Mouse (Mus musculus) cerebellum, adult 2 months (tissue): ENCODE measurements around the gene Zyx. TPM values are rescaled to one million over a fixed set of nuclear protein-coding genes. Genes with fewer than 3 reads are reported as not detected.

Experiments
- DNase-seq, 2 experiments: peaks; one replicate each; pipeline ENCODE4 v3.0.0; 2021
- H3K27ac ChIP-seq: fragments of 200-500 bp; 2 replicates; pipeline ENCODE4 v1.5.1; 2012; ENCODE audit warnings: low read length, control low read depth, inconsistent platforms; ENCODE audit not compliant: insufficient read depth
- H3K27me3 ChIP-seq: fragments of 200-500 bp; 2 replicates; pipeline ENCODE4 v1.6.1; 2012; ENCODE audit warnings: inconsistent platforms, mild to moderate bottlenecking, low read length, moderate library complexity; ENCODE audit not compliant: control insufficient read depth, insufficient read depth
- H3K4me1 ChIP-seq: fragments of 200-500 bp; 2 replicates; pipeline ENCODE4 v1.6.1; 2011; ENCODE audit warnings: low read length; ENCODE audit not compliant: control insufficient read depth, insufficient read depth
- H3K4me3 ChIP-seq: fragments of 200-500 bp; replicated peaks from 2 replicates; pipeline ENCODE3; 2011; ENCODE audit warnings: mild to moderate bottlenecking, low read depth, low read length, control low read depth; ENCODE audit not compliant: insufficient read depth
- CTCF ChIP-seq: fragments of 200-500 bp; IDR thresholded peaks from 2 replicates; pipeline ENCODE4 v1.5.1; 2011; ENCODE audit warnings: low read depth, mild to moderate bottlenecking, control low read depth, low read length, moderate library complexity, borderline replicate concordance; ENCODE audit not compliant: insufficient read depth
- POLR2A ChIP-seq: fragments of 200-500 bp; IDR thresholded peaks from 2 replicates; pipeline ENCODE4 v1.6.1; 2011; ENCODE audit warnings: low read length, control low read depth, borderline replicate concordance; ENCODE audit not compliant: insufficient read depth
- WGBS: fragments of 180-500 bp; shearing (Covaris S2); methylation state at CpG from one replicate; pipeline ENCODE4 v1.1.7; 2018; 5-methylcytosine and 5-hydroxymethylcytosine counted together
- polyA plus RNA-seq: library from polyadenylated mRNA; depleted of rRNA; stranded (reverse); fragments of >200 nt; gene quantifications from 2 replicates; pipeline ENCODE4 v1.2.3, GENCODE M21; 2012

The Zyx gene
- polyA plus RNA-seq, 1 experiment, result 123 TPM

DNA sequence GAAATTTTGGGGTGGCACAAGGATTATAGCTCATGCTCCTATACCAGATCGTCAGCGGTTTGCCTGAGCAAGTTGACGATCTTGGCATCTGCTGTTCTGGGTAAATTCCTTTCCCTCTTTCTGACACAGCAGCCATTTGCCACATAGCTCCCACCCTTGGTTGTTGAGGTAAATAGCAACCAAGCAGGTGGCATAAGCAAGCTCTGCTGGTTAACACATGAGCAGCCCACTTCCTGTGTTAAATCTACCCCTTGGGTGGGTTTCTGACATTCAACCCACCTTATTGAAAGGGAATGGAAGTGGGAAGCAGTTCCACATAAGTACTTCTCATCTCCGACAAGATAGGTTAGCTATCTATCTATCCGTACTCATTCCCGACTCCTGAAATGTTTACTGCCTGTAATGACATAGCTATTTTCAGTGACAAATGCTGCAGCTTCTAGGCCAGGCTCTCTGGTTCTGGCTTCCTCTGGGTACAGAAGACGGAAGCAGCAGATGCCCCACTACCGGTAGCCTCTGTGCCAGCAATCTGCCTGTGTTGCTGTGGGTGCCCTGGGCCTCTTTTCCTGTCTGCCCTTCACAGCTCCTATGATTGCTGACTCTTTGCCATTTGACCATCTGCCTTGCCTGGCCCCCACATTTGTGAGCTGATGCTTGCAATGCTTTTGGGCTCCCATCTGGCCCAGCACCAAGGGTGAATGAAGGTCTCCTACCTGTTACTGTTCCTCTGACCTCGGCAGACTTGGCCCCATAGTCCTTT, 5.9 kb upstream of the Zyx start:
- peak; percentile 89 to 96 for DNase-seq
- no peaks in the 10 kb centered on the region for H3K27me3 ChIP-seq
- WGBS, result 12% methylated on average over 9 of the region's 9 CpGs
- peaks cover 32% of the 10 kb centered on the region for H3K4me1 ChIP-seq
- no peak overlapping the region for H3K4me3 ChIP-seq
- H3K27ac ChIP-seq, result peak overlapping the region; percentile 84
- peak; percentile 40; the same call in 1 of the 2 replicates for TF ChIP-seq POLR2A
- TF ChIP-seq CTCF, result no peak

DNA sequence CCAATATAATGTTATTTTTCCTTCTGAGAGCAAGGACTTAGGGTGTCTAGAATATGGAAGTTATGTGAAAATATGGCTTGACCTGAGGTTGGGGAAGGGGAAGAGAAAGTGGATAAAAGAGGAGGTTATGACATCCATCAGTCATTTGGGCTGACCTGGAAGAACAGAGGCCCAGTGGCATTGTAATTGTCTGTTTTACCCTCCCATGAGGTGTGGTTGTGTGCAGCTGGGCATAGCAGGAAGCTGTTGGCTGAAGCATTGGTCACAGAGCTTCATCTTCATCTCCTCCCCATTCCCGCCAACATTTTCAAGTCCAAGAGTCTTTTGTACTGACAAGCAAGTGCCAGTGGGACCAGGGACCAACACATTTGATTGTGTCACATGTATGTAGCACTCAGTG, 5.2 kb upstream of the Zyx start:
- 73% methylated on average over 1 of the region's 1 CpGs for WGBS
- Histone ChIP-seq H3K4me1 (peaks cover 32% of the 10 kb centered on the region), H3K27me3 (no peaks in the 10 kb centered on the region), H3K4me3 (no peak overlapping the region), H3K27ac (peak overlapping the region; percentile 84)
- TF ChIP-seq CTCF (no peak), POLR2A (no peak)
- peak; percentile 21 to 42 for DNase-seq

DNA sequence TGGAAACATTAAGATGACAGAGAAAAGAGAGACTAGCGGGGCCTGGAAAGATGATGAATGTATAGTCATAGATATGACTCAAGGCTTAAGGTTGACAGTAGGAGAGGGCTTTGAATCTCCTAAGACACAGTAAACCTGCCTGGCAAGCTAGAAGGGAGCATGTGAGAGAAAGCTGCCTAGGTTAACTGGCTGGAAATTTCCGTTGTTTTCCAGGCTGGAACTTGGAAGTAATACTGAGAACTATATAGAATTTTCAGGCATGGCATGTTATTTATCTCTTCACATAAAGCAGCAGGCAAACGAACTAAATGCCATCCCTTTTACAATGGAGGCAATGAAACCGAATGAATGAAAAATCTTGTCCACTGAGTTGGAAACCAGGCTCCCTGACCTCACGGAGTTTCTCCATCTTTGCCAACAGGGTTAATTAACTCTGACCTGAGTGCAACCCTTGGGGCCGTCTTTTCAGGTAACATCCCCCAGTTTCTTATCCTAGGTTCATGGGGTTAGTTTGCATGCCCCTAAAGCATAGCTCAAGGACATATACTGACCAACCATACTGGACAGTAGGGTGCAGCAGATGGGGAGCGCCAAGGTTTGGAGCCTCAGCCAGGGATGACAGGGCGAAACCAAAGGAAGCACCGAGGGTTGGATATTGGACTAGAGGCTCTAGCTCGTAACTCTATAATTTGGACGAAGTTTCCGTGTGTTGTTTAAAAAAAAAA, 987 bp upstream of the Zyx start:
- WGBS, result 16% methylated on average over 12 of the region's 12 CpGs
- H3K27me3 ChIP-seq, result no peaks in the 10 kb centered on the region
- H3K4me3 ChIP-seq, result peak overlapping the region; percentile 55
- TF ChIP-seq POLR2A, result no peak
- no peak for TF ChIP-seq CTCF
- H3K4me1 ChIP-seq, result peaks cover 24% of the 10 kb centered on the region
- peak overlapping the region; percentile 56 for H3K27ac ChIP-seq
- peak; percentile 68 to 75 for DNase-seq

DNA sequence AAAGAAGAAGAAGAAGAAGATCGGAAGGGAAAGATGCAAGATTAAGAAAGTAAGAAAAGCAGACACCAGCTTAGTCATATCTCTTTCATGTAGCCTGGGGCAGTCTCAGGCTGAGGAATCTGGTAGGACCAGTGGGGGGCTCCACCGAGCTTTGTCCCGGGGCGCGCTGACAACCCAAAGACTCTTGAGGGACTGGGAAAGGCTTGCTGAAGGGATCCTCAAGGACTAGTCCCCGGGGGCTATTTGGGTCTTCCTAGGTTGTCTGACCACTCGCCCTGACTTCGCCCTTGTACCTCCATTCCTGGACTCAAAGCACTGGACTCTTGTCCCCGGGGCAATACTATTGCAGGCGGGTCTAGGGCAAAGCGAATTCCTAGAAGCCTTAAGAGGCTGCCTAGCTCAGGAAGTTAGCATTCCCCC, 414 bp upstream of the Zyx start:
- Histone ChIP-seq H3K27ac (peak overlapping the region; percentile 56), H3K4me3 (peak overlapping the region; percentile 55), H3K27me3 (no peaks in the 10 kb centered on the region), H3K4me1 (peaks cover 25% of the 10 kb centered on the region)
- under 1% methylated on average over 11 of the region's 11 CpGs for WGBS
- no peak for TF ChIP-seq POLR2A
- TF ChIP-seq CTCF, result peak; percentile 59
- DNase-seq, result peak; percentile 83 to 84

DNA sequence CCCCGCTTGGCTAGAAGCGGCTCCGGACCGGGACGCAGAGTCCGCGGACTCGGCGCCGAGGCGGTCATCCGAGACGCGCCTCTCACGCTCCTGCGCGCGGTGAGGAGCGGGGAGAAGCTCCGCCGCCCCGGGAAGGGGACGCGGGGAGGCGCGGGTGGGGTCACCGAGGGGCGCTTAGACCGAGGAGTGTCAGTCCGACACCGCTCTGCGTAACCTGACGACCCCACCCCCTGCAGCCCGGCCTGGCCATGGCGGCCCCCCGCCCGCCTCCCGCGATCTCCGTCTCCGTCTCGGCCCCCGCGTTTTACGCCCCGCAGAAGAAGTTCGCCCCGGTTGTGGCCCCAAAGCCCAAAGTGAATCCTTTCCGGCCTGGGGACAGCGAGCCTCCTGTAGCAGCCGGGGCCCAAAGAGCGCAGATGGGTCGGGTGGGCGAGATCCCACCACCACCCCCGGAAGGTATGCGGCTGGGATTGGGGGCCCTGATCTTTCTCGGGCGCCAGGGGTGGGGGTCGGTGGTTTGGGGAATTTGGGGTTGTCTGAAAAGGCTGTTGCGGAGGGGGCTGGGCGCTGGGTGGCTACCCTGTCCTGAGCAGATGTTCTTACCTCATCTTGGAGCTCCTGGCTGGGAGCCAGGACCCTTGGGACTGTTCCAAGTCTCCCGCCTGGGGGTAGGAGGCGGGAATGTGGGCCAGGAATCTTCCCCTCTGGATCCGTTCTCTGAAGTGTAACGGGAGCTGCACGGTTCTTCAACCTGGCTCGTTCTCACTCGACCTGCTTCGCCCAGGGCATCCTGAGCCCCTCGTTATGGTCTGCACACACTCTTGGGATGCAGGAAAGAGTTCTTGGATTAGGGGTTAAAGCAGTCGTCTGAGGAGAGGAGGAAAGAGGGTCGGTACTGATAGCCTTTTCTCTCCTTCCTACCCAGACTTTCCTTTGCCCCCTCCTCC, 864 bp downstream of the Zyx start:
- Histone ChIP-seq H3K27ac (peak overlapping the region; percentile 41), H3K4me1 (peaks cover 29% of the 10 kb centered on the region), H3K27me3 (no peaks in the 10 kb centered on the region), H3K4me3 (peak overlapping the region; percentile 55)
- peak; percentile 68 for TF ChIP-seq POLR2A
- TF ChIP-seq CTCF, result no peak
- peak; percentile 77 to 83 for DNase-seq
- under 1% methylated on average over 60 of the region's 72 CpGs for WGBS

DNA sequence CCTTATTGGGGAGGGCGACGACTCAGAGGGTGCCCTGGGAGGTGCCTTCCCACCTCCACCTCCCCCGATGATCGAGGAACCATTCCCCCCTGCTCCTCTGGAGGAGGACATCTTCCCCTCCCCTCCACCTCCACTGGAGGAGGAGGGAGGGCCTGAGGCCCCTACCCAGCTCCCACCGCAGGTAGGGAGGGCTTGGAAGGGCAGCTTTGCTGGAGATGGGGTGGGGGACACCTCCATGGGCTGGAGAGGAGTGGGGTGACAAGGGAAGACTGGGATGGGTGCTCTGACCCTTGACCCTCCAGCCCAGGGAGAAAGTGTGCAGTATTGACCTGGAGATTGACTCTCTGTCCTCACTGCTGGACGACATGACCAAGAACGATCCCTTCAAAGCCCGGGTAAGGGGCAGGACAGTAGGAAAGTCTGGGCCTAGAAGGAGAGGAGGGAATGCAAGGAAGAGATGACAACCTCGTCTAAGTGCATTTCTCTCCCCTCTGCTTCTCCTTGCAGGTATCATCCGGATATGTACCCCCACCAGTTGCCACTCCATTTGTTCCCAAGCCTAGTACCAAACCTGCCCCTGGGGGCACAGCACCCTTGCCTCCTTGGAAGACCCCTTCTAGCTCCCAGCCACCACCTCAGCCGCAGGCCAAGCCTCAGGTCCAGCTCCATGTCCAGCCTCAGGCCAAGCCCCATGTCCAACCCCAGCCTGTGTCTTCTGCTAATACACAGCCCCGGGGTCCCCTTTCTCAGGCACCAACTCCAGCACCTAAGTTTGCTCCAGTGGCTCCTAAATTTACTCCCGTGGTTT, 1.7 kb downstream of the Zyx start:
- Histone ChIP-seq H3K4me3 (peak overlapping the region; percentile 55), H3K4me1 (peaks cover 35% of the 10 kb centered on the region), H3K27ac (peak overlapping the region; percentile 41; the same call in 1 of the 2 replicates), H3K27me3 (no peaks in the 10 kb centered on the region)
- DNase-seq, result peak in 1 of 2 experiments; percentile 31
- 32% methylated on average over 13 of the region's 13 CpGs for WGBS
- TF ChIP-seq CTCF, result no peak
- TF ChIP-seq POLR2A, result no peak
